Mouse (Mus musculus) adrenal gland, postnatal 36 days (tissue): ENCODE measurements at regions not wholly inside any gene's neighbourhood (a gene's known extent, or its start where the extent isn't known, plus 50 kb on each side); places are given as distances from the start of the nearest gene placed in this dataset.

Experiments used
- DNase-seq, 2 experiments: peaks; one replicate each; pipeline ENCODE4 v3.0.0; 2021; ENCODE audit warnings: mixed read lengths in 1 of 2

DNA sequence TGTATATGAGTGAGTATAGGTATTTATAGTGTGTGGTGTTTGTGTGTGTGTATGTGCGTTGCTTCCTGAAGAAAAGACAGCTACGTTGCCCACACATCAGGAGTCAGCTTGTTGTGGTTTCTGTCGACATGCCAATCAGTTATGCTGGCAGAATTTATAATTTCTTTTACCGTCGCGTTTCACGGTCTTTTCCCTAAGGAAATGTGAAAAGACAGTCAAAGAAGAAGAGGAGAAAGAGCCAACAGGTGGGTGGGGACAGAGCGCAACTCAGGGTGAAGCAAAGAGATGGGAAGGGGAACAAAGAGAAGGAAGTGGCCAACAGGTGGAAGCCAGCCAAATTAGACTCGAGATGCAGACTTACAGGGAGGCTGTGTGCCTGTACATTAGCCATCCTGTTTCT lies 204.2 kb downstream of the Rpap3 start:
- no peak for DNase-seq

DNA sequence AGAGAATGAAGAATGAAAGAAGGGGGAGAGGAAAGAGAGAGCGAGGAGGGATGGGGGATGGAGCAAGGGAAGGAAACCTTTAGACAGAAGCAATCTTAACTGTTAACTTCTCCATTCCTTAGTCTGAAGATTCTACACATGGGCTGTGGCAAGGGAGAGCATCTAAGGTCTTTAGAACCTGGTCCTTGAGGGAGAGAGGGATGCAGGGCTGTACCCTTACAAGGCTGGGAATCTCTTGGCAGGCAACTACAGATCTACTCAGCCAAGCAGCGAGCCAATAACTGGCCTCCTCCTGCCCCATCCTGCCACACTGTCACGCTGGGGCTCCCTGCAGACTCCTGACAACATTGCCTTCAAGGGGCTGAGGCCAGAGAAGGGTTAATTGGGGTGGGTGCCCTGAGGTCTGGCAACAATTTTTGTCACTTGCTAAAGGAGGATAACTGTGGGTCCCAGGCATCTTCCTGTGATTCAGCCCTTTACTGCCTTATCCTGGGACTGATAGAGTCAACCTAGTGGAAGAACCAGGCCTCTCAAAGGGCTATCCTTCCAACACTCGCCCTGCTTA lies 205.7 kb downstream of the Rpap3 start:
- DNase-seq: no peak

DNA sequence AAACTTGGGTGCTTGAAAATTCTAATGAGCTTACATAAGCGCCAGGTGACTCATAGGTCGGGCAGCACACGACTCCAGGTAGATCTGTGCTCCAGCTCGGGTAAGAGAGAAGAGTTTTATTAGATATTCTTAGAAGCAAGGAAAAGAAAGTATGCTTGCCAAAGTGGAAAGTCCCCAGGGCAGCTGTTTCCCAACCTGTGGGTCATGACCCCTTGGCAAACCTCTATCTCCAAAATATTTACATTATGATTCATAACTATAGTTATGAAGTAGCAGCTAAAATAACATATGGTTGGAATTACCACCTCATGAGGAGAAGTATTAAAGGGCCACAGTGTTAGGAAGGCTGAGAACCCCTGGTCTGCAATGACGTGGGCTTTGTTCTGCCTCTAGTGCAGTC lies 206.4 kb downstream of the Rpap3 start:
- no peak for DNase-seq

DNA sequence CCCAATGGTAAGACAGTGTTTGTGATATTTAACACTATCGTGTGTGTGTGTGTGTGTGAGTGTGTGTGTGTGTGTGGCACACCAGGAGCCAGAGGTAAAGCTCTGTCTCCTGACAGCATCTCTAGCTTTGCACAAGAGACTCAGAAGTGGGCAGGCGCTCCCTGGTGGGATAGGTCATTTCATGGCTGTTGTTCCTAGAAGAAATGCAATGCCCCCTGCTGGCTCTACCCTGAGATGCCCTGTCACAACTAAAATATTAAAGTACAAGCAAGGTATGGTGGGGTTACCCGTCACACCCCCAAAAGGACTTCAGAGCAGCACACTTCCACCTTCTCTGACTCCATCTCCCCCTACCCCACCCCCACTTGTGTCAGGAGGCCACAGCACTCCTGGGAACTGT lies 207.2 kb downstream of the Rpap3 start:
- peak; percentile 25 to 48 for DNase-seq

DNA sequence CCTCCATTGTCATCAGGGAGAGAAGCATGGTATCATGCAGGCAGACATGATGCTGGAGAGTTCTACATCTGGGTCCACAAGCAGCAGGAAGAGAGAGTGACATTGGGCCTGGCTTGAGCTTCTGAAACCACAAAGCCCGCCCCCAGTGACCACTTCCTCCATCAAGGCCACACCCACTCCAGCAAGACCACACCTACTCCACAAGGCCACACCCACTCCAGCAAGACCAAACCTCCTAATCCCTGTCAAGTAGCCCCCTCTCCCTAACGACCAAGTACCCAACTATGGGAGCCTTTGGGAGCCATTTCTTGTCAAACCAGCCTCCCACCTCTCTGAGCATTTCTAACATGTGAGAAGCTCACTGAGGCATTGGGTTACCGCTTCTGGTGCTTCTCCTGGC lies 209.6 kb downstream of the Rpap3 start:
- DNase-seq: no peak

DNA sequence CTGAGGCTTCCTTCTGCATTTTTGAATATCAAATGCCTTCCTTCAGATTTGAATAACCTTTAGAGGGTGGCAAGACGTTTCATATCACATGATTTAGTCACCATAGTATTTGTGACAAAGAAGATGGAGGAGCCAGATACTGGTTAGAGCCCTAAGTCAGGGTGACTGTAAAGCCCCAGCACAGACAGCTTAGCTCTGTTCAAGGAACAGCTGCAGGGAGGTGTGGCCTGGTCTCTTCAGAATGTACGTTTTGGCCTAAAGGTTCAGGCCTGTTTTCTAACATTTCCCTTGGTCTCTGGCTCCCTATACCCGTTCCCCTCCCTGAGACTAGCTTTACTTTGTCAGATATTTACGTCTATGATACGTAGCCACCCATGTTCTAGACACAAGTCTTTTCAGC lies 212.3 kb downstream of the Rpap3 start:
- DNase-seq: no peak

DNA sequence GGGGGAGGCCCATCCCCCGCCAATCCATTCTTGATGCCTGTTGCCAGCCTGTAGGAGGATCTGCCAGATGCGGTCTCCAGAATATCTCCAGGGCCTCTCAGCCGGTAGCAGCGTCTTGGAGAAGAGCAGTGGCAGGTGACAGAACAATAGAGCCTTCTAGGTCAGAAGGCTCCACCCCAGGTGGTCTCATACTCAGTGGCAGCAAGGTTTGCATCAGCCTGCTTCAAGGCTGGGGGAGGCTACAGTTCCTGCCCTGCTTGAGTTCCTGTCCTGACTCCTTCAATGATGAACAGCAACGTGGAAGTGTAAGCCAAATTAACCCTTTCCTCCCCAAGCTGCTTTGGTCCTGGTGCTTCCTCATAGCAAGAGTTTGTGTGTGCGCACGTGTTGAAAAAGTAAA lies 213.8 kb downstream of the Rpap3 start:
- no peak for DNase-seq

DNA sequence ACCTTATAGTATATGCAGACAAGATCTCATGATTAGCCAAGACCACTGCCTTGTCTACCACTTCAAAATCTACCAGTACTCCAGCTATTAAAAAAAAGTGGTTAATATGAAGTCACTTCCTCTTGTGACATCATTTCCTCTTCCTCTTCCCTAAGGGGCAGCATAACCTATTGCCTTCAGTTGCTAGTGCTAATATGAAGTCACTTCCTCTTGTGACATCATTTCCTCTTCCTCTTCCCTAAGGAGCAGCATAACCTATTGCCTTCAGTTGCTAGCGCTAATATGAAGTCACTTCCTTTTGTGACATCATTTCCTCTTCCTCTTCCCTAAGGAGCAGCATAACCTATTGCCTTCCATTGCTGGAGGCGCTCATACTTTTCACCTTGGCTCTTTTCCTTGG lies 218.2 kb downstream of the Rpap3 start:
- no peak for DNase-seq

DNA sequence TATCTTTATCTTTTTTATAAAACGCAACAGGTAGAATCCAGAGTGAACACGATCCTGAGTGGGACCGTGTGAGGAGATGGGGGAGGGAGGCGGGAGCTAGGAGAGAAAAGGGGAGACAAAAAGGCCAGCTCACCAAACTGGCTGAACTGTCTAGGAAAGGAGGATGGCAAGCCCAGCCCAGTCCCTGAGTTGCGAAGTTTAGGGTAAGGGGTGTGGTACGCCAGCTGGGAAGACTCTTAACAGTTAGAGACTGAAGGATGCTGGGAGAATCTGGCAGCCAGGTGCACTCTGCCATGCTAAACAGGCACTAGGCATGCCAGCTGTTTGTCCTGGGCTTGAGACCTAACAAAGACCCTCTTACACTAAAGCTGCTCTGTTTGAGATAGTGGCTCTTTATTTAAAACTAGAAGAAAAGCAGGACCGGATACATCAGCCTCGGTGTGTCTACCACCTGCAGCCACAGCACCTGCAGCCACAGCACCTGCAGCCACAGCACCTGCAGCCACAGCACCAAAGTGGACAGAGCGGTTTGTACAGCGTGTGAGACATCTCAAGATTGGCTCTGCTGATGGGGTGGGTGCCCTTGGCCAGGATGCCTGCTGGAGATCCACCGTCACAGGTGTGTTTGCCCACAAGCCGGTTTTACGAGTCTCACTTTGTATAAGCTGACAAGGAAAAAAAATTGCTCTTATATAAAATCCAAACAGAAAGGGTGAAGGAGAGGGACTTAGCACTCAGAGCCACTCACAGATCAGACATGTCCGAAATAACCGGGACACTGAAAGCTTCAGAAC lies 225.1 kb upstream of the Amigo2 start:
- no peak for DNase-seq

DNA sequence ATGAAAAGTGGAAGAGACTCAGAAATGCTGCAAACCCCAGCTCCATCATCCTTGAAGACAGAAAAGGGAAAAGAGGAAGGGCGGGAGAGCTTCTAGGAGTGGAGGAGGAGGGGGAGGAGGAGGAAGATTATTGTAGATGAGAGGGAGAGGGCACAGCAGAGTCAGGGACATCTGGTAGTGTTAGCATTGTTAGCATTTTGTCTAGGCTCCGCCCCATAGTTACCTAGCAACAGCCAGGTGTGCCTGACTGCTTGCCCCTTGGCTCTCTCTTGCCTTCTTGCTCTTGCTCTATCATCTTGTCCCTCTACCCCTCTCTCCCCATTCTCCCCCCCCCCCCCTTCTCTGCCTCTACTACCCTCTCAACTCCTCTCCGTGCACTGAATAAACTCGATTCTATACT lies 224.4 kb upstream of the Amigo2 start:
- no peak for DNase-seq

DNA sequence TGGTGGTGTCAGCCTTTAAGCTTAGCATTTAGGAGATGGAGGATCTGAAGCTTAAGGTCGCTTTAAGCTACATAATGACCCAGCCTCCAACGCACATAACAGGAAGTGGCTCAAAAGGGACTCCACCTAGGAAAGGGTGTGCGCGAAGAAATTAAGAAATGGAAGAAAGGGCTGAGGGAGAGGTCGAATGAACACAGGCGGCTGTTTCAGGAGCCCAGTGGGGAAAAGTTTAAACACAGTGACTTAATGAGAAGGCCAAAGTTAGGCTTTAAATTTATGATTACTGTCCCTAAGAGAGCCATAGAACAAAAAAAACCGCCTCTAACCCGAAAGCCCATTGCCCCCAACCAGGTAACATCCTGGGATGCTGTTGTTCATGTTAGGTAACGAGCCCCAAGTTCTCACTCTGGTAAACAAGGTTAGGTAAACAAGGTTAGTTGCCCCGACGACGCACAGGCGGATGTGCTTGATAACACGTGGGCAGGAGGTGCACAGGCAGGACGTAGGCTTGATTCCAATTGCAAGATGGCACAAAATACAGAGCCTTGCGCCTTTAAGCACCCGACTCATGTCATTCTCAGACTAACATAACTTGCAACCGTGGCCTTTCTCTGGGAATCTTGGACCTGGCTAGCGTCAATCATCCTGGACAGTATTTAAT lies 222.7 kb upstream of the Amigo2 start:
- no peak for DNase-seq

DNA sequence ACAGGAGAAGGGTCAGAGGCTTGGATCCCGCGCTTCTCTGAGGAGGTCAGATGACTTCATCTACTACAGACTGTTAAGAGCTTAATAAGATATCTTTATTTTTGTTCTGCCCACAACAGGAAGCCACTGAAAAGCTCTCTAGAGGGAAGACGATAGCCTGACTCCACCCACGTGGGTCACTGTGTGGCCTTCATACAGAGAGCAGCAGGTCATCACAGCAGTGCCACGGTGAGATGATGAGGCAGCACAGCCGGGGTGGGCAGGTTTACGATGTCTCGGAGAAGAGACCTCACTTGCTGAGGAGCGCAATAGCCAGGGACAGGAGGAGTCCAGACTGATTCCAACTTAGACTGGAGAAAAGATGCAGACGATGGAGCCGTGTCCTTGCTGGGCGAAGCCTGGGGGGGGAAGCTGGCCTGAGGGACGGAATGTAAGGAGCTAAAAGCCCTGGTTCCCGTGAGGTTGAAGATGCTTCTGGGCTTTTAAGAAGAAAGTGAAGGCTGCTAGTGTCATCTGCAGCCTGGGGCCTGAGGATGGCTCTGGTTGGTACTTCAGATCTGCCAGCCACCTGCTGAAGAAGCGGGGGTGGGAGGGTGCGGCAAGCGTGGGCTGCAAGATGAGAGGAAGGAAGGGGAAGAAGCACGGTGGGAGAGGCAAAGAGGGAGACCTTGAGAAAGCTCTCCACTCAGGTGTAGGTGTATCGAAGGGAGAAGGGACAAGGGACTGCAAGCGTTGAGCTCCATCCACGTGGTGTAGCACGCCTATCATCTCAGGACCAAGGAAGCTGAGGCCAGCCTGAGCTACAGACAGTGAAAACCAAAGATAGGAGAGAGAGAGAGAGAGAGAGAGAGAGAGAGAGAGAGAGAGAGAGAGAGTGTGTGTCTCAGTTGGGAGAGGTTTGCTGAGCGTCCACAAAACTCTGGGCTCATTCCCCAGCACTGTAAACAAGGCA lies 221.9 kb upstream of the Amigo2 start:
- peak in 1 of 2 experiments; percentile 13 for DNase-seq

DNA sequence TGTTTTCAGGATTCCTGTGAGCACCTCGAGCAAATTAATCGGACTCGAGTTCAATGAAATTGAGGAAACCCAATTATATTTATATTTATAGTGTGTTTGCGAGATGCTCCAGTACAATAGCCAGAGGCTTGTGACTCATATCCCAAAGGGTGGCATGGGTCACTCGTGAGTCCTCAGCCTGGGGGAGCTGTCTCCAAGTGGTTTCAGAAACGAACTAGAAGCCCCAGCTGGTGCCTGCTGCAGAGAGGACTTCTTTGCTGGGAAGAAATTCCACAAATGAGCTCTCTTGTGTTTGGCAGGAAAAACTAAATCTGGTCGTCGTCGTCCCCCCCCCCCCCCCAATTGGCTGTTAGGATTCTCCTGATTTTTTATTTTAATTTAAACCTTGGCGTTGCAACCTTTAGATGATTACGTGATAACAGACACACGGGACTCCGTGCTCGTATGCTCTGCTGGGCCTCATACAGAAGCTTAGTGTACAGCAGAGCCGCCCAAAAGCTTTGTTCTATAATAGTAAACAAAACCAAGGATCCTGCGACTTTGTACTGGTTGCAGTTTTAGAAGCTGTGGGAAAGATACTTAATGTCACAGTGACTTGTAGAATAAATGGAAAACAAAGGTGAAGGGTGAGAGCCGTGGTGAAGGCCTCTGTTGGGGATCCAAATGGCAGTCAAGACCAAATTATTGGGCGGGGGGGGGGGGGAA lies 220.8 kb upstream of the Amigo2 start:
- DNase-seq: no peak

DNA sequence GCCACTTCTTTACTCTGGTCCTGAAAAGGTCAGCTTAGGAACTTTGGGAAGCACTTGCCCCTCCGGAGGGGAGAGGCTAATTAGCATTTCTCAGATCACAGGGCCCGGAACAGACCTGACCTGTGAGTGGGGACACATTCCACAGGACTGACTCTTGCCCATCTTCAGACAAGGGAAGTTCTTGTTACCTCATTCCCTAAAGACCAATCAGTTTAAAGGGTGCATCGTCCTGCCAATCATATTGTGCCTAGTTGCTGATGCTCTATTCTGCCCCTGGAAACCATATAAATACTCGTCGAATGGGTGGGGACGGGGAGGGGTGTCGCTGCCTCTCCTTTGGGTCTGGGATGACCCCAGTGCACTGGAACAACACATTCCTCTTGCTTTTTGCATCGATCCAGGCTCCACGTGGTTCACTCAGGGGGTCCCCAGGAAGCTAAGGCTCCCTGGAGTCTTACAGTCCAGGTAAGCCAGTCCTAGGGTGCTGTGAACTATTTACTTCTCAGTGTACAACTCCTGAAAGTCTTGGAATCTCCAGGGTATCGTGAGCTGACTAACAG lies 219.9 kb upstream of the Amigo2 start:
- no peak for DNase-seq

DNA sequence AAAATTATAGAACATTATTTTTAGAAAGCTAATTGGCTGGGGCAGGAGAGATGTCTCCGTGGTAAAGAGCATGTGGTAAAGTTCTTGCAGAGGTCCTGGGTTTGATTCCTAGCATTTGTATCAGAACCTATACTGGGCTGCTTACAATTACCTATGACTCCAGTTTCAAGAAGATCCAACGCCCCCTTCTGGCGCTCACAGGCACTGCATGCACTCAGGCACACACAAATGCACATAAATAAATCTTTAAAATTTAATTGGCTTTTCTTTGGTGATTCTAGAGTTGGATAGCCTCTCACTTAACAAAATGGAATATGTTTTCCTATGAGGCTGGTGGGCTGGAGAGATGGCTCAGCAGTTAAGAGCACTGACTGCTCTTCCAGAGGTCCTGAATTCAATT lies 219.0 kb upstream of the Amigo2 start:
- peak; percentile 9 to 12 for DNase-seq

DNA sequence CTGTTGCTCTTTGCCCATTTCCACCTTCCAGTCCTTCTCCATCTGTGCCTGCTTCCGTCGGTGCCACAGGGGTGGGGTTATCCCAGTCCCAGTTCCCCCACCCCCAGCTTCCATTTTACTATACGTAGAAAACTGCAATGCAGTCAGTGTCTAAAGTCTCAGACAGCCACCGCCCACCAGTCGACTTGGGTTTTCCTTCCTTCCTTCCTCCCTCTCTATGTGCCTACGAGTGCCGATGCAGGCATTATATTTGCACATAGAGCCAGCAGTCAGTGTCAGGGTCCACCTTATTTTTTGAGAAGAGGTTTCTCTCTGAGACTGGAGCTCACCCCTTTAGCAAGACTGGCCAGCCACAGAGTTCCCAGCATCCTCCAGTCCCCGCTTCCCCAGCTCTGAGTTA lies 218.3 kb upstream of the Amigo2 start:
- no peak for DNase-seq

DNA sequence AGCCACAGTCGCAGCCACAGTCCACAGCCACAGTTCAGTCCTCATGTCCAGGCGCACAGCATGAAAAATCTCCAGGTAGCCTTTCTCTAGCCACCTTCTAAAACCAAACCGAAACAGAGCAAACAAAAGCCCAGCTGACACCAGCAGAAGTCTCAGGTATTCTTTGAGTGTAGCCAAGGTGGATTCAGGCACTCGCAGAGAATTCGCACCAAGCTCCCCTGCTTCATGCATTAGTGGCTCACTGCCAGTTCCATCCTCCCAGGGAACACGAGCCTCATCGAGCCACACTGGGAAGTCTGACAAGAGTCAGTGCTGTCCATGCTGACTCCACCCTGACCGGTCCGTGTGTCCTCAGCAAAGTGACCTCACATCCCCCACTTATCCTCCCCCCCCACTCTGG lies 217.7 kb upstream of the Amigo2 start:
- DNase-seq: no peak

DNA sequence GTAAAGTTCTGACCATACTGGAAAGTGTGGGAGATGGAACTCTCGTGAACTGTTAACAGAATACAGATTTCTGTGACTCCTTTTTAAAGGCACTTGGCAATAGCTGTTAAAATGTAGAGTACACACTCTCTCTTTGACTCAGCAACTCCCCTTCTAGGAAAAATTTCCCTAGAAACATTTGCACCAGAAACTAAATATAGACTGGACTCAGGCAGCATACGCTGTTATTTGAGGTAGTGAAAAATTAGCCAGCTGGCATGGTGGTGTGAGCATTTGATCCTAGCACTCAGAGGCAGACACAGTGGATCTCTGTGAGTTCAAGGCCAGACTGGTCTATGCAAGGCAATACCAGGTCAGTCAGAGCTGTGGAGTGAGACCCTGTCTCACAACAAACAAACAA lies 215.5 kb upstream of the Amigo2 start:
- no peak for DNase-seq

DNA sequence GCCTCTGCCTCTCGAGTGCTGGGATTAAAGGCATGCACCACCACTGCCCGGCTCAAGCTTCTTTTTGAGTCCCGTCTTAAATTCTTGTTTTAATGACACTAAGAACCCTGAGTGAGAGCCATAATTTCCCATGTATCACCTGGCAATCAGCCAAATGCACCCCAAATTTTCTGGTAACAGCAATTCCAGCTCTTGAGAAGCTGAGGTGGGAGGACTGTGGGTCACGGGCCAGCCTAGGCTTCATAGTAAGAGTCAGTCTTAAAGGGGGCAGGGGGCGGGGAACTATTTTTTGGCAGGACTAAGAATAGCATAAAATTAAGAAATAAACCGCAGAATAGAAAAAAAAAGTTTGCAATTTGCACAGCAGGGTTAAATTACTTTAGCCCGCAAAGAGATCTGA lies 214.9 kb upstream of the Amigo2 start:
- no peak for DNase-seq

DNA sequence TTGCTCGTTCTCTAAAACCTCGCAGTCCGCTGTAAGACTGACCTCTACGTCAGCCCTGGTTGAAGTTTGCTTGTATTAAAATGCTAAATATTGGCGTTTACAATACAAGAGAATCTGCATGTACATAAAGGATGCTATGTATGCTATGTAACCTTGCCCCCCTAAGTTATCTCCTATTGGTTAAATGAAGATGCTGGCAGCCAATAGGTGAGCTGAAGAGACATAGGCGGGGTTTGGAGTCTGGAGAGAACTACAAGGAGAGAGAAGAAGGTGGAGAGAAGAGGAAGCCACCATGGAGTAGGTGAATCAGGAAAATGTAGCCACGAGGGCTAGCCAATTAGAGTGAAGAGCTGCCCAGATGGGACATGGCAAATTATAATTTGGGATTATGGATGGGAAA lies 214.0 kb upstream of the Amigo2 start:
- no peak for DNase-seq

DNA sequence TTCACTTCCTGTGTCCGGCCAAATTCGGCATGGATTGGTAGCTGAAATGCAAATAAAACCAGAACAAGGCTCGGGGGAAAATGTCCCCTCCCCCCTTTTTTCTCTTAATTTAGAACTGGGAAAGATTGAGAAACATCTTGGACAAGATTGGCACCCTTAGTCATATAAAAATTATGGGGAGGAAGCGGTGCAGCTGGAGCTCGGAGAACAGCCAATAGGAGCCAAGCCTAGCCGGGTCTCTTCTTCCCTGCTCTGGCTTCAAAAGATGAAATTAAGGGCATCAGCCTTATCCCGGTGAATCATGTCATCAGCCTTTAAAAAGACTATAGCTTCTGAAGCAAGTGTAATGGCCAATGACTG lies 213.3 kb upstream of the Amigo2 start:
- no peak for DNase-seq
